Mouse (Mus musculus): ENCODE measurements around the gene Fbxo30.
"Not testable (repeated sequence)": the region's sequence is repeated elsewhere in the genome, so short reads cannot be mapped to it uniquely, and the experiment has no call there.

The Fbxo30 gene

GRCm38 (mm10) chr10:11280578-11281463 lies at the start of gene Fbxo30:
Fbxo30 (plus strand) TSS chr10:11281330.
- no peak for DNase-seq (ENCODE audit: low read depth, low spot score)

GRCm38 (mm10) chr10:11233208-11233607 lies 47.9 kb upstream of the Fbxo30 start:
- no peak for DNase-seq (ENCODE audit: low read depth, low spot score)

- DNase-seq (ENCODE audit: low read depth, low spot score): not testable (repeated sequence)
Measured at GRCm38 (mm10) chr10:11242988-11243387, 38.1 kb upstream of the Fbxo30 start.

- DNase-seq (ENCODE audit: low read depth, low spot score): no peak
Measured at GRCm38 (mm10) chr10:11248210-11248609, 32.9 kb upstream of the Fbxo30 start.

GRCm38 (mm10) chr10:11250247-11250997 lies 30.7 kb upstream of the Fbxo30 start:
- no peak for DNase-seq (ENCODE audit: low read depth, low spot score)

- DNase-seq (ENCODE audit: low read depth, low spot score): not testable (repeated sequence)
Measured at GRCm38 (mm10) chr10:11253581-11253980, 27.5 kb upstream of the Fbxo30 start.

- DNase-seq (ENCODE audit: low read depth, low spot score): no peak
Measured at GRCm38 (mm10) chr10:11260119-11260518, 21.0 kb upstream of the Fbxo30 start.

GRCm38 (mm10) chr10:11262292-11262691 lies 18.8 kb upstream of the Fbxo30 start:
- not testable (repeated sequence) for DNase-seq (ENCODE audit: low read depth, low spot score)

- DNase-seq (ENCODE audit: low read depth, low spot score): not testable (repeated sequence)
Measured at GRCm38 (mm10) chr10:11263795-11264194, 17.3 kb upstream of the Fbxo30 start.

- no peak for DNase-seq (ENCODE audit: low read depth, low spot score)
Measured at GRCm38 (mm10) chr10:11269165-11269564, 12.0 kb upstream of the Fbxo30 start.

- DNase-seq (ENCODE audit: low read depth, low spot score): no peak
Measured at GRCm38 (mm10) chr10:11274431-11274830, 6.7 kb upstream of the Fbxo30 start.

GRCm38 (mm10) chr10:11280235-11280577 lies 924 bp upstream of the Fbxo30 start:
- DNase-seq (ENCODE audit: low read depth, low spot score): no peak

- no peak for DNase-seq (ENCODE audit: low read depth, low spot score)
Measured at GRCm38 (mm10) chr10:11281498-11282305, 572 bp downstream of the Fbxo30 start.

GRCm38 (mm10) chr10:11282306-11282631 lies 1.1 kb downstream of the Fbxo30 start:
- no peak for DNase-seq (ENCODE audit: low read depth, low spot score)

GRCm38 (mm10) chr10:11298418-11298817 lies 17.3 kb downstream of the Fbxo30 start:
- no peak for DNase-seq (ENCODE audit: low read depth, low spot score)

- no peak for DNase-seq (ENCODE audit: low read depth, low spot score)
Measured at GRCm38 (mm10) chr10:11305365-11306053, 24.4 kb downstream of the Fbxo30 start.

GRCm38 (mm10) chr10:11306054-11306367 lies 24.9 kb downstream of the Fbxo30 start:
- DNase-seq (ENCODE audit: low read depth, low spot score): no peak

GRCm38 (mm10) chr10:11309866-11310265 lies 28.7 kb downstream of the Fbxo30 start:
- no peak for DNase-seq (ENCODE audit: low read depth, low spot score)

GRCm38 (mm10) chr10:11310481-11310880 lies 29.4 kb downstream of the Fbxo30 start:
- DNase-seq (ENCODE audit: low read depth, low spot score): no peak

- not testable (repeated sequence) for DNase-seq (ENCODE audit: low read depth, low spot score)
Measured at GRCm38 (mm10) chr10:11317856-11318454, 36.8 kb downstream of the Fbxo30 start.

GRCm38 (mm10) chr10:11319446-11319970 lies 38.4 kb downstream of the Fbxo30 start:
- DNase-seq (ENCODE audit: low read depth, low spot score): no peak

Measured in WW6 (cell line).